Mouse (Mus musculus) left cerebral cortex, adult 9 months (tissue): ENCODE measurements around the gene Hdgf.
A peak's percentile ranks its signal among the peaks of the same experiment; 100 is the strongest.
"Not testable (repeated sequence)": the region's sequence is repeated elsewhere in the genome, so short reads cannot be mapped to it uniquely, and the experiment has no call there.

Experiments
- DNase-seq, 2 experiments: peaks; one replicate each; pipeline ENCODE4 v3.0.0; 2022; ENCODE audit warnings: low spot score in 2 of 2

Gene Hdgf

DNA sequence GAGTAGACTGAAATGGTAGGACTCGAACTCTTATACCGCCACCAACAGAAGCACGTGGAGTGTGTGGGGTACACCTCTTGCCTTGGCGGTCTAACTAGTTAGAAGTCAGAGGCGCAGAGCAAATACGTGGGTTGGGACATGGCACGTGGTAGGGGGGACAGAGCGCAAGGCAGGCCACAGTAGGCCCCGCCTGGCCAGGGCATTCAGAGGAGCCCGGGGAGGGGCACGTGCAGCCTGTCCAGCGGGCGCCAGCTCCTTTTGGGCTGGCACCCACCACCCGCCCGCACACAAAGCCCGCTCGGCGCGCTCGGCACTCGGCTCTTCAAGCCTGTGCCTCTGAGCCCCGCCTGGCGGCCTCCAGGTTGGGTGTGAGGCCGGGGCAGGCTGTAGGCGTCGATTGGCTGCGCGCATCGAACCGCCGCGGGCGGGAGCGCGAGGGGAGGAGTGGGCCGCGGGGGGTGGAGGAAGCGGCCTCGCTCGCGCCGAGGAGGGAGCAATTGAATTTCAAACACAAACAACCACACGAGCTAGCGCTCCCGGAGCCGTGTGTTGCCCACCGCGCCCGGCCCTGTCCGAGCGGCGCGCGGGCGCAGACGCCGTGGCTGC, at the start of gene Hdgf:
TSS of gene Hdgf (plus strand) at position 442 of the 606 bp plus-strand sequence.
- peak; percentile 89 to 92 for DNase-seq

DNA sequence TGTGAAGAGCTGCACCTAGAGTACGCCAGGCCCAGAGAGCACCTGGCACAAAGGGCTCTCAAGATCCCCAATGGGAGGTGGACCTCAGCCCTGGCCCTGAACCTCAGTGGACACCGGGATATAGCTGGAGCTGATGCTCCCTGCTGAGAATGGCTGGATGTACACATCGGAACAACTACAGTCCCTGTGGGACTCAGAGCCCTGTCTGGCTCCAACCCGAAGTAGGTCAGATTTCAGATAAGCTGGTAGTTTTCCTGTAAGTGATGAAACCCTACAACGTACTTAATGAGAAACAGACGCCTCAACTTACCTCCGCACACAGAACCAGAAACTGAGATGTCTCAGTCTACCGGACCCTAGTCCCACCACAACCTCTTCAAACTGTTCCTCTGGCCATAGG, 48.5 kb upstream of the Hdgf start:
- no peak for DNase-seq

DNA sequence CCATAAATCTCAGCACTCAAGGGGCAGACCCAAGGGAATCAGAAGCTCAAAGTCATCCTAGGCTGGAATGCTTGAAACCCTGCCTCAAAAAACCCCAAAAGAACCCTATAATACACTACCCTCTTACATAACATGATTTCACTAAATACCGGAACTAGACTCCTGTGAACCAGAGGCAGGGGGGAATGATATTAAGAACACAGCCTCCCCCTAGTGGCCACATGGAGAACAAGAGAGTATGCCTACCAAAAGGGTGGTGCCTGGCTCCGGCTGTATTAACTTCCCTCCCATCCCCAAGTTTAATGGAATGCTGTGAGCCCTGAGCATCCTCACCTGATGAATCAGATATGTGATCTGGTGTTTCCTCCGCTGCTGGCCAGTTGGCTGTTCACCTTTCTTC, 46.3 kb upstream of the Hdgf start:
- DNase-seq: peak in 1 of 2 experiments; percentile 74

DNA sequence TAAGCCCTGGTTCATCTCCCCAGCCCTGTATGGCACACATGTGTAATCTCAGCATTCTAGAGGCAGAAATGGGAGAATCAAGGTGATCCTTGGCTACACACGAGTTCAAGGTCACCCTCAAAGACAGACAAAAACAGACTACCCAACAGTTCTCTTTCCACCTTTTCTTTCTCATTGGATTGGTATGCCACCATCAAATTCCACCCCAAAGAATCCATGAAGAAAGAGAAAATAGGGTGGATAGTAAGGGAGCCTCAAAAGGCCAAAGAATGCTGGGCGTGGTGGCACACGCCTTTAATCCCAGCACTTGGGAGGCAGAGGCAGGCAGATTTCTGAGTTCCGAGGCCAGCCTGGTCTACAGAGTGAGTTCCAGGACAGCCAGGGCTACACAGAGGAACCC, 42.0 kb upstream of the Hdgf start:
- not testable (repeated sequence) for DNase-seq

DNA sequence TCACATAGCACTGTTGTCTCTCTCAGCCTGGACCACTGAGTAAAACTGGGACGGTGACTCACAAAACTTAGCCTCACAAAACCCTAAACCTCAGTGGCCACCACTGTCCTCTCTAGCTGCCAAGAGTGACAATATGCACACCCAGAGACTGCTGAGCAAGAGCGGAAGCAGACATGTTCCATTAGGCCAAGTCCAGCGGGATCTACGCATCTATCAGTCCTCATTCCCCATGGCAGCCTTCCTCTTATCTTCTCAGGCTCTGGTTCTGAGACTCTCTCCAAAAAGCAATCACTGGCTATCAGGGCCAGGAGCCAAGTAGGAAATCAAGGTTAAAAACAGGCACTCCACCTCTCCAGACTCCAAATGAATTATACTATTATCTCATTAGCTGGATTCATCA, 28.4 kb upstream of the Hdgf start:
- DNase-seq: no peak

DNA sequence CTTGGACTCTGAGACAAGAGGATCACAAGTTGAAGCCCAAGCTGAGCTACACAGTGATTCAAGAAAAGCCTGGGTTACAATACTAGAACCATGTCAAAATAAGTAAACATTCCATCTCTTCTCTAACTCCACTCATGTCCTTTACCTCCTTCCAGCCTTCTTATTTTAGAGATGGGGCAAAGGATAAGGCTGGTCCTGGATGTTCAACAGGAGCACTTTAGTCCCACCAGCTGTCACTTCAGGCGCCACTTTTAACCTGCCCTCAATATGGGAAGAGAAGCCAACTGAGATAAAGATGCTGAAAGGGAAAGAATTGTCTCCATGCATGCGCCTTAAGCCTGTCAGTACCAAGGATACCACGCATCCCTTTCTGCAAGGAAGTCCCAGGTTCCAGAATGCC, 21.8 kb upstream of the Hdgf start:
- no peak for DNase-seq

DNA sequence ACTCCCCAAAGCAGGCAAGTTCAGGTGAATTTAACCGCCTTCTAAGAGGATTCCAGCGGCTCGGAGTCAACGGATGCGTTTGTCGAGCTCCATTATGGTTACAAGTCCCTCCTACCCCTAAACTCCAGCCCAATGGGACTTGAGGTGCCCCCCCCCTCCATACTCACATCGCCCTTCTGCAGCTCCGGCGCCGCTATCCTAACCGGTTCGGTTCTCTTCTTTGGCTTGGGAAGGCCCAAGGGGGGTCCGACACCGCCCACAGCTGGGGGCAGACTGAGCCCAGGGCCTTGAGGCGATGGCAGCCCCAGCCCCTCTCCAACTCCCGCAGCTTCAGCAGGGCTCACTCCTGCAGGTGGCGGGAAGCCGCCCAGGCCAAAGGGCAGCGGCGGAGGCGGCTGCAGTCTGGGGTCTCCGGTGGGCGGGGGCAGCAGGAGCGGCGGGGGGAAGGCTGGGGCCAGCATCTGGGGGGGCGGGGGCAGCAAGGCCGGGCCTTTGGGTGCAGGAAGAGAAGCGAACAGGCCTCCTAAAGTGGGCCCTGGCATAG, 21.3 kb upstream of the Hdgf start:
- peak in 1 of 2 experiments; percentile 23 for DNase-seq

DNA sequence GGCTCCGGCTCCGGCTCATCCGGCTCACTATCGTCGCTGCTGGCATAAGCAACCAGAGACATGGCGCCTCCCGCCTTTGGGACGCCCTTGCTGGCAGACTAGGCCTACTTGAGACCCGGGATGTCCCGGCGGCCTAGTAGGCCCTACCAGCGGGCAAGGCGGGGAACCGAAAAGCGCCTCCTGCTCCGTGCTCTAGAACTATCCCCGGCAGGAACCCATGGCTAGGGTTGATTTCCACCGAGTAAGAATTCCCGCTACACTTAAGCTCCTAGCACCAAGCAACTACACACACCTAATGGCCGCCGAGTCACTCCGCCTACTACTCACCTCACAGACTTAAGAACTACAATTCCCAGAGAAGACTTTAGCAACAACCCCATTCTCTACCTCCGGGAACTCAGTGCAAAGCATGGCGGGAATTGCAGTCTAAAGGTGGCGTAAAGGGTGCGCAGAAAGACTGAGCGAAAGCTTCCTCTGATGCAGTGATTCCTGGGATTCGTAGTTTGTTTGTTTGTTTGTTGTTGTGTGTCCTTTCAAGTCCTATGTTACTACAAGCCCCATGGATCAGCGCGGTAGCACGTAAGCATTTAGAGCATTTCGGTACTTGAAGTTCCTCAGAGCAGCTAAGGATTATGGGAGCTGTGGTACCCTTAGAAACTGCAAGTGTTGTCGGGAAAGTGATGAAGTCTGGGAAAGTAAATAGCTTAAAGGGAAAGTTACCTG, 20.7 kb upstream of the Hdgf start, which contains the start of gene Prcc:
TSS of gene Prcc (minus strand) at position 328 of the 723 bp plus-strand sequence.
- peak; percentile 98 to 99 for DNase-seq

DNA sequence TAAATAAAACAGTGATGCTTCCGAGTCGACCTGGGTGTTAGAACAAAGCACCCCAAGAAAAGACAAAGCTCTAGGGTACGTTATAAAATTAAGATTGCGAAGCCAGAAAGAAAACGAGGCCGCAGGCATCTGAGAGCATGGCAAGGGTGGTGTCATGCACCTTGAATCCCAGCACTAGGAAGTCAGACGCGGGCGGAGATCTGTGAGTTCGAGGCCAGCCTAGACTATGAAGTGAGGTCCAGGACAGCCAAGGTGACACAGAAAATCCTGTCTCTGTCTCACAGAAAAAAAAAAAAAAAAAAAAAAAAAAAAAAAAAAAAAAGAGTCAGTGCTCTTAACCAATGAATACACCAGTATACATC, 20.1 kb upstream of the Hdgf start:
- DNase-seq: no peak

DNA sequence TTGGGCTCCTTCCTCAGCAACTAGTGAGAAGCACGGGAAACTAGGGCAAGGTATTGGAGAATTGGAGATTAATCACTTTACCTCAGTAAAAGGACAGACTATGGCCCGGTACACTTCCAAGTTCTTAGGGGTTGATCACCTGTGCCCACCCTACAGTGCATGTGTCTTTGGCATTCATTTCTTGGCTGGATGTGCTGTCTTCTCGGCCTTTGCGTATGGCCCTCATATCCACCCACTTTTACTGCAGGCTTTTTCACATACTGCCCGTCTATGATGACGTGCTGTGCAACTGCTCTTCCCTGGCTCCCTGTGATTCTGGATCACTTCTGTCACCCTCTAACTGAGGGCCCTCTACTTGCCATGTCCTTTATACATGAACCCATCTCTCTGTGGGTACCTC, 19.7 kb upstream of the Hdgf start:
- peak in 1 of 2 experiments; percentile 20 for DNase-seq

DNA sequence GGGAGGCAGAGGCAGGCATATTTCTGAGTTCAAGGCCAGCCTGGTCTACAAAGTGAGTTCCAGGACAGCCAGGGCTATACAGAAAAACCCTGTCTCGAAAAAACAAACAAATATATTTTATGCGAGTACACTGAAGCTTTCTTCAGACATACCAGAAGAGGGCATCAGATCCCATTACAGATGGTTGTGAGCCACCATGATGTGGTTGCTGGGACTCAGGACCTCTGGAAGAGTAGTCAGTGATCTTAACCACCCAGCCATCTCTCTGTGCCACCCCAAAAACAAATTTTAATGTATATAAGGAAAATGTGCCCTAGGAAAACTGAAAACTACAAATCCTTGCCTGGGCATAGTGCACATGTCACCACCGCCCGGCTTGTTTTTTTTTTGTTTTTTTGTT, 18.7 kb upstream of the Hdgf start:
- DNase-seq: not testable (repeated sequence)

DNA sequence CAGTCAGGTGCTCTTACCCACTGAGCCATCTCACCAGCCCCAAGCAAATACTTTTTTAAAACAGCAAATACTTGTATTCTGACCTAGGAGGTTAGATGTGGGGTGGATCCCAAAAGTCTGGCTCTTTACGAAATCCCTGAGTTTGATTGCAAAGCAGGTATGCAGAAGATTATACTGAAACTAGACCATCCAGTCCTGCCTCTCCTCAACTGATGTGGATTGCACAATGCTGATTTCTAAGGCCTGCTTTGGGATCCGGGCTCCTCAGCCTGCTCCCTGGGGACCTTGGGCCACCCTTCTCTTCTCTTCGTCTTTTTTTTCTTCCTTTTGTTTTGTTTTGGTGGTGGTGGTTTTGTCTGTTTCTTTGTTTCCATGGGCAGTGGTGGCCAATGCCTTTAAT, 14.6 kb upstream of the Hdgf start:
- DNase-seq: no peak

DNA sequence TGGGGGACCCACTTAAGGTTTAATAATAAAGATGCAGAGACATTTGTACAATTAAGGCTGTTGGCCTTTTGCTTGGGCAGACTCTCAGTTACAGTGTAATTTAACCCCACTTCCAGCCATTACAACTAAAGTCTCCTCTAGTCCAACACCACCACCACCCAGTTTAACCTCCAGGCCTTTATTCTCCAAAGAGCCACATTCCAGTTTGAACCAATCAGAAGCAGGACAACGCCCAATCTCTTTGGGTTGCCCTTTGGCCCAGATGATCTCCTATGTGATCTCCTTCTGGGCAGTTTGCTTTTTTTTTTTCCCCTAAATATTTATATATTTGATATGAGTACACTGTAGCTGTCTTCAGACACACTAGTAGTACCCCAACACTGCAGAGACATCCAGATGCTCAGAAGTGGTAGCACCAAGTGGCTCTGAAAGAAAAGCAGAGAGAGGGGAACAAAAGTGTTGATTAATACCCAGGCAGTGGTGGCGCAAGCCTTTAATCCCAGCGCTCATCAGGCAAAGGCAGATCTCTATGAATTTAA, 12.7 kb upstream of the Hdgf start:
- DNase-seq: no peak

DNA sequence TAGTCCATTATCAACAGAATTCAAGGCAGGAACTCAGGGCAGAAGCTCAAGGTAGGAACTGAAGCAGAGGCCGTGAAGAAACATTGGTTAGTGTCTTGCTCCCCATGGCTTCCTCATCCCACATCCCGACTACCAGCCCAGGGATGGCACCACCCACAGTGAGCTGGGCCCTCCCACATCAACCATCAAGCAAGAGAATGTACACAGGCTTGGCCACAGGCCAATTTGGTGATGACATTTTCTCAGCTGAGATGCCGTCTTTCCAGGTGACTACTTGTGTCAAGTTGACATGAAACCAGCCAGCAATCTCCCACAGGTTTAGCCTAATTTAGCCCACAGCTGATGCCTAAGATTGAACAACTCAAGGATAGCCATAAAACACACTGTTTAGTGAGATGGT, 6.9 kb upstream of the Hdgf start:
- DNase-seq: no peak

DNA sequence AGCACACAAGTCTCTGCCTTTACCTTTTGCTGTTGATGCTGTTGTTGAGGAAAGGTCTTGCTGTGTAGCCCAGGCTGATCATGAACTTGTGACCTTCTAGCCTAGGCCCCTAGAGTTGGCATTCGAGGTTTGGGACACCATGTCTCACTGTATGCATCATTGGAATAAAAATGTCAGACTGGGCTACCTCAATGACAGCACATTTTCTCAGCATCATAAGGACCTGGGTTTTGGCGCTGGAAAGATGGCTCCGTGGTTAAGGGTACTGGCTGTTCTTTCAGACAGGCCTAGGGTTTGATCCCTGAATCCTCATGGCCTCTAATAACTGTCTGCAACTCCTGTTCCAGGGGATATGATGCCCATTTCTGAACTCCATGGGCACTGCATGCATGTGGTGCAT, 6.3 kb upstream of the Hdgf start:
- DNase-seq: no peak

DNA sequence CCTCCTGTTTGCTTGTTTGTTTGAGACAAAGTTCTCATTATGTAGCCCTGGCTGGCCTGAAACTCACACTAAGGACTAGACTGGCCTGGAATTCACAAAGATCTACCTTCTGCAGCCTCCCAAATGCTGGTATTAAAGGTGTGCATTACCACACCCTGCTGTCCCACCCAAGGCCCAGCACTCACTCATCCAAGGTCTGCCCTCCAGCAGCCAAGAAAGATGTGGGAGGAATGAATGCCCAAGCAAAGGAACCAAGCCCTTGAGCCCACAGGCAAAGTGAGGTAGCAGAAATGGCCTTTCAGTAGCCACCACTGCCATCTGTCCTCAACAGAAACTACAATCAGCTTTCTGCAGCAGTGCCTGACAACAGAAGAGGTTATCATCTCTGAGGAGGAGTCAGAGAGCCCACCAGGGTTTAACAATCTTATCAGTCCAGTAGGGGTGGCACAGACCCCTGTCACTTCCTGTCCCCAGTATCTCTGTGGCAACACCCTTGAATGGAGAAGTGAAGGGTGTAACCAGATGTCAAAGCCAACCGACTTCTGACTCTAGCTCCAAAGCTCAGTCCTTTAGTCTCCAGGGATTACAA, 5.0 kb upstream of the Hdgf start:
- DNase-seq: no peak

DNA sequence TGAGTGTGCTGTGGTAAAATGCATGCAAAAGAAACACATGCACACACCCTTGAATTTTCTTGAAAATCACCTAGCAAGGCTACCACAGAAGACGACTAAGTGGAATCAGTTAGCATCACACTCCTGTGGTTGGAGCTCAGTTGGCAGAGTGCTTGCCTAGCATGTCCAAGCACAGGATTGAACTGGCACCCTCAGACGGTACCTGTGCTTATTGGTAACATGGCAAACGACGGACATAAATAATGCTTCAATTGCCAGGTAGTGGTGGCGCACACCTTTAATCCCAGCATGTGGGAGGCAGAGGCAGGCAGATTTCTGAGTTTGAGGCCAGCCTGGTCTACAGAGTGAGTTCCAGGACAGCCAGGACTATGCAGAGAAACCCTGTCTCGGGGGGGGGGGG, 4.2 kb upstream of the Hdgf start:
- not testable (repeated sequence) for DNase-seq

DNA sequence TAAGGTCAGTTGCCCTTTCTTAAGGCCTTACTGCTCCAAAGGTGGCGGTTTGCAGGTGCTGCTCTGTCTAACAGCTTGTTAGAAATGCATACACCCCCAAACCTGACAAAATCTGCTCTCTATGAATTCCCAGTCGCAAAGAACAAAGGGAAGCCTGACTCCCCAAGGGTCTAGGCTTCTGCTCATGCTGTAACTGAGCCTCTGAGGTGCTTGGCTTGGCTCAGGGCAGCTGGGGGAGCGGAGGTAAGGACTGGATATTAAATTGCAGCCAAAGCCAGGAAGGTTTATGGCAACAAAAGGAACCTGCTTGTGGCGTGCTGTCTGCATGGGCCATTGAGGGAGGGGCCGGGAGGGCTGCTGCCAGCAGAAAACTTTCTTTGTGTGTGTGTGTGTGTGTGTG, 2.3 kb upstream of the Hdgf start:
- no peak for DNase-seq

DNA sequence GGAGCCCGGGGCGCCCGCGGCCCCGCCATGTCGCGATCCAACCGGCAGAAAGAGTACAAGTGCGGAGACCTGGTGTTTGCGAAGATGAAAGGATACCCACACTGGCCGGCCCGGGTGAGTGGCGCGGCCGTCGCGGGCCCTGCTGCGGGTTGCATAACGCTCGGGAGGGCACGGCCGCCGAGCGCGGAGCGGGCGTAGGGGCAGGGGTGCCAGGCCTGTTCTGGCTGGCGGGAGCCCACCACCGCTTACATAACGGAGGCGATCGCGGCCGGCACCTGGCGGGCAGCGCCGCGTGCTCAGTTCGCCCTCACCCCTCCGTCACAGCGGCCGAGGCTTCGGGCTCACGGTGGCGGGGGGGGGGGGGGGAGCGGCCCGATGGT, 470 bp downstream of the Hdgf start:
- no peak for DNase-seq

DNA sequence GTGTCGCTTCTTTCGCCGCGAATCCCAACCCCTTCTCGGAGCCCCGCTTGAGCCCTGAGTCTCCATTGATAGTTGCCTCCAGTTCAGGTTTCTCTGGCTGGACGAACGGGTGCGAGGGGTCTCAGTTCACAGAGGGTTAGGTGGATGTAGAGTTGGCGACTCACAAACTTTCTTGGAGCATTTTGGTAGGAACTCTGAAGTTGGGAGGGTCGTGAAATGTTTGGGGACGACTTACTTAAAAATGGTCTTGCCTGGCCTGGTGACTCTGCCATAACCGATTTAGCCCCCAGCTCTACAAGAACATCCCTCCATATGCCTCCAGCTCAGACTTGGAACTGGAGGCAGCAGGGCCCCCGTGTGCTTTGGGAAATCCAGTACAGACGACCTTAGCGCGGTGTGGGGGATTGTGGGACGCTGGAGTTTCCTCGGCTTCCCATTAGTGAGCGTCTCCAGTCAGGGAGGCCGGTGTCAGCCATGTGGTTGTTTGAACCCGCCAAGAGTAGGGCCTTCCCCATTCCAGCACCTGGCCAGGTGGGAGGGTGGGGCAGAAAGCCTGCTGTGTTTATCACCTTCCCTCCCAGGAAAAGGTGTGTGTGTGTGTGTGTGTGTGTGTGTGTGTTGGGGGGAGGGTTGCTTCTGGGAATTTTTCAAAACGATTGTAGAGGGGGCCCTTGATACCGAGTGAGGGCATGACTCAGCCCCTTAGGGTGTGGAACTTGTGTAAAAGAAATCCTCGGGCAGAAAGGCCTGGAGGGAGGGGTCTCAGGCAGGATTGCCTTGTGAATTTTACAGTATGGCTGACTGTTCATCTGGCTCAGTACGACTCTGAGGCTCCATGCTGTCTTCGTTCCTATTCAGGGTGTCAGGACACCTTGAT, 1.1 kb downstream of the Hdgf start:
- DNase-seq: no peak

DNA sequence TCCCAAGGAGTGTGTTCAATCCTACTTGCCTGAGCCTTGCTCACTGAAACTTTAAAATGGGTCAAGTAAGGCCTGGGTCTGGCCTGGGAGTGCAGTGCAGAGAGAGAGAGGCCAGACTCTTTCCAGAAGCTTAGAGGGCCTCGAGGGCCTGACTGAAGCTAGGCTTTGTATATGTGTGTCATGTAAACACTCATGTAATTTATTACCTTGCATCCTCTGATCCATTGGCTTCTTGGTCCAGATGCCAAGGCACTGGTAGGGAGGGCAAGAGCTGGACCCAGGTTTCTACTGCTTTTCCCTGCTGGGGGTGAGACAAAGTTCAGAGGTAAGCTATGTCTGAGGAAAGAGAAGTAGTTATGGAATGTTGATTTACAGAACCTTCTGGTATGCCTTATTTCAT, 1.8 kb downstream of the Hdgf start:
- DNase-seq: no peak

DNA sequence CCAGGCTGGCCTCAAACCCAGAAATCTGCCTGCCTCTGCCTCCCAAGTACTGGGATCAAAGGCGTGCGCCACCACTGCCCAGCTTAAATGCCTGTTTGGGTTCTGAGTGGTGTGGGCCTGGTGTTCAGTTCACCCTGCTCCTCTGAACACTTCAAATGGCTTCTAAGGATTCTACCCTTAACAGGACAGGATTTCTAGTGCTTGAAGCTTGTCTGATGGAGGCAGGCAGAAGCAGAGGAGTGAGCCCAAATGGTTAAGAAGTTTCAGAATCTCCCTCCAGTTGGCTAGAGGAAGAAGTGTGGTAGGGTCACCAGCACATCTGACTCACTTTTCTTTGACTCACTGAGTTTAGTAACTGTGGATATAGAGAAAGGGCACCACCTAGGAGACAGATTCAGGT, 3.3 kb downstream of the Hdgf start:
- no peak for DNase-seq
